Mouse (Mus musculus): ENCODE data around the gene Exoc7.

GRCm38 (mm10) chr11:116285770-116286191, 21.3 kb downstream of the Exoc7 start:
- TF ChIP-seq POLR2A (IDR thresholded peaks at IDR 0.05; ENCODE audit: low read depth, low read length) (no peak), CTCF (IDR thresholded peaks at IDR 0.05; ENCODE audit: extremely low read depth, insufficient read depth, insufficient read length, insufficient replicate concordance) (no peak)
